Mouse (Mus musculus): ENCODE results near the gene Tmbim4. TPM values are rescaled to one million over a fixed set of nuclear protein-coding genes. Genes with fewer than 3 reads are reported as not detected.

Tmbim4 gene
- polyA plus RNA-seq, 1 experiment from 2014 or later: 118 TPM

DNA sequence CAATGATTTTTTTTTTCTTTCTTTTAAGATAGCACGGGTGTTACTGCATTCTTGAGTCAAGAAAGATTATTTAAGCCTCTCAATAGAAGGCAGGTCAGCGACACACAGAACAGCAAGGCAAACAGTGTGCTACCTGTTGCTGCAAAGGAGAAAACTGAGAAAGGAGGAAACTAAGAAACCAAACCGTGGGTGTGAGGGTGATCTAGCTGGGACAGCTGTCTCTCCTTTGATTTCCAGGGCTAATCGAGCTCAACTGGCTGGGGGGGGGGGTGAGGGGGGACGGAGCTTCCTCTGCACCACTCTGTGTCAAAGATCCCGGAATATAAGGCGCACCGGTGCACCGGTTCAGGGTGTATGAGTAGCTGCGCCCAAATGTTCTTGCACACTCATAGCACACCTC, 32.3 kb upstream of the Tmbim4 start:
- 63% methylated on average over 10 of the region's 10 CpGs for WGBS
- Histone ChIP-seq H3K4me2 (ENCODE audit: low read length) (no peak overlapping the region), H3K36me3 (ENCODE audit: control insufficient read depth, insufficient read depth, low read length) (no peaks in the 10 kb centered on the region), H3K27ac (ENCODE audit: low read depth, low read length) (no peak overlapping the region), H3K4me1 (ENCODE audit: control insufficient read depth, insufficient read depth, low read depth, low read length) (no peaks in the 10 kb centered on the region), H3K4me3 (ENCODE audit: low read length) (no peak overlapping the region), H3K9me3 (ENCODE audit: control insufficient read depth, low read length) (no peaks in the 10 kb centered on the region), H3K9ac (ENCODE audit: low read depth, low read length) (no peak overlapping the region), H3K27me3 (replicated peaks; ENCODE audit: control insufficient read depth, insufficient read depth, low read length) (no peaks in the 10 kb centered on the region)
- no peak for ATAC-seq

GRCm38 (mm10) chr10:120169841-120170240, 31.5 kb upstream of the Tmbim4 start:
- H3K4me2 ChIP-seq (ENCODE audit: low read length): no peak overlapping the region
- no peak for ATAC-seq
- no peak overlapping the region for H3K9ac ChIP-seq (ENCODE audit: low read depth, low read length)
- no peaks in the 10 kb centered on the region for H3K27me3 ChIP-seq (replicated peaks; ENCODE audit: control insufficient read depth, insufficient read depth, low read length)
- H3K9me3 ChIP-seq (ENCODE audit: control insufficient read depth, low read length): no peaks in the 10 kb centered on the region
- no peaks in the 10 kb centered on the region for H3K36me3 ChIP-seq (ENCODE audit: control insufficient read depth, insufficient read depth, low read length)
- H3K4me3 ChIP-seq (ENCODE audit: low read length): no peak overlapping the region
- H3K4me1 ChIP-seq (ENCODE audit: control insufficient read depth, insufficient read depth, low read depth, low read length): no peaks in the 10 kb centered on the region
- WGBS: 70% methylated on average over 5 of the region's 5 CpGs
- H3K27ac ChIP-seq (ENCODE audit: low read depth, low read length): no peak overlapping the region

- no peaks in the 10 kb centered on the region for H3K9me3 ChIP-seq (ENCODE audit: control insufficient read depth, low read length)
- no peak overlapping the region for H3K4me2 ChIP-seq (ENCODE audit: low read length)
- WGBS: 69% methylated on average over 4 of the region's 4 CpGs
These were observed 31.1 kb upstream of the Tmbim4 start for GRCm38 (mm10) chr10:120170277-120170676.

GRCm38 (mm10) chr10:120171340-120171739, 30.1 kb upstream of the Tmbim4 start:
- WGBS: 34% methylated on average over 5 of the region's 5 CpGs
- H3K4me1 ChIP-seq (ENCODE audit: control insufficient read depth, insufficient read depth, low read depth, low read length): no peaks in the 10 kb centered on the region
- H3K4me2 ChIP-seq (ENCODE audit: low read length): no peak overlapping the region
- H3K27ac ChIP-seq (ENCODE audit: low read depth, low read length): no peak overlapping the region
- H3K36me3 ChIP-seq (ENCODE audit: control insufficient read depth, insufficient read depth, low read length): no peaks in the 10 kb centered on the region
- no peak for ATAC-seq
- no peak overlapping the region; the same call in 1 of the 2 replicates for H3K9ac ChIP-seq (ENCODE audit: low read depth, low read length)
- H3K4me3 ChIP-seq (ENCODE audit: low read length): no peak overlapping the region
- no peaks in the 10 kb centered on the region for H3K27me3 ChIP-seq (replicated peaks; ENCODE audit: control insufficient read depth, insufficient read depth, low read length)
- H3K9me3 ChIP-seq (ENCODE audit: control insufficient read depth, low read length): no peaks in the 10 kb centered on the region

More at GRCm38 (mm10) chr10:120170277-120170676, 31.1 kb upstream of the Tmbim4 start:
- Histone ChIP-seq H3K27me3 (replicated peaks; ENCODE audit: control insufficient read depth, insufficient read depth, low read length) (no peaks in the 10 kb centered on the region), H3K27ac (ENCODE audit: low read depth, low read length) (no peak overlapping the region), H3K9ac (ENCODE audit: low read depth, low read length) (no peak overlapping the region), H3K36me3 (ENCODE audit: control insufficient read depth, insufficient read depth, low read length) (no peaks in the 10 kb centered on the region), H3K4me1 (ENCODE audit: control insufficient read depth, insufficient read depth, low read depth, low read length) (no peaks in the 10 kb centered on the region), H3K4me3 (ENCODE audit: low read length) (no peak overlapping the region)
- no peak for ATAC-seq

DNA sequence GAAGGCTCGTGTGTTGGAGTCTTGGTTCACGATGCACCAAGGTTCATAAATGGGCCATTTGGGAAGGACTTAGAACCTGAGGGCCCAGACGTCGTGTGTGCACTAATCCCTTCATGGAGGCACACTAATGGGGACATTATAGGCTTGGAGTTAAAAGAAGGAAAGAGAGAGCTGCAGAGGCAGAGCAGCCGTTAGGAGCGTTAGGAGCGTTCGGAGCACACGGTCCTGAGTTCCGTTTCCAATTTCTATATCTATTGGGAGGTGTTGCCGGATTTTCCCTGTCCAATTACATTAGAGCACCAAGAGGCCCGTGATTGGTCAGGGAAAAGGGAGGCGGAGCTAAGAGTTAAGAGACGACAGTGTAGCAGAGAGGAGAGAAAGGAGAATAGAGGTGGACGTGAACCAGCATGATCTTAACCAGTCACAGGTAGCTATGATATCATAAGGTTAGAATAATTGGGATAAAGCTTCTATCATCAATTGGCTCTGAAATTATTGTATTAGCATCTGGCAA, 27.1 kb upstream of the Tmbim4 start:
- no peaks in the 10 kb centered on the region for H3K4me1 ChIP-seq (ENCODE audit: control insufficient read depth, insufficient read depth, low read depth, low read length)
- WGBS: 91% methylated on average over 15 of the region's 15 CpGs
- ATAC-seq: no peak
- no peaks in the 10 kb centered on the region for H3K36me3 ChIP-seq (ENCODE audit: control insufficient read depth, insufficient read depth, low read length)
- no peak overlapping the region for H3K4me2 ChIP-seq (ENCODE audit: low read length)
- no peak overlapping the region for H3K9ac ChIP-seq (ENCODE audit: low read depth, low read length)
- no peak overlapping the region for H3K27ac ChIP-seq (ENCODE audit: low read depth, low read length)
- H3K4me3 ChIP-seq (ENCODE audit: low read length): no peak overlapping the region
- H3K9me3 ChIP-seq (ENCODE audit: control insufficient read depth, low read length): no peaks in the 10 kb centered on the region
- H3K27me3 ChIP-seq (replicated peaks; ENCODE audit: control insufficient read depth, insufficient read depth, low read length): no peaks in the 10 kb centered on the region

GRCm38 (mm10) chr10:120182887-120183286, 18.5 kb upstream of the Tmbim4 start:
- no peak for ATAC-seq
- no peaks in the 10 kb centered on the region for H3K9me3 ChIP-seq (ENCODE audit: control insufficient read depth, low read length)
- 93% methylated on average over 1 of the region's 1 CpGs for WGBS

DNA sequence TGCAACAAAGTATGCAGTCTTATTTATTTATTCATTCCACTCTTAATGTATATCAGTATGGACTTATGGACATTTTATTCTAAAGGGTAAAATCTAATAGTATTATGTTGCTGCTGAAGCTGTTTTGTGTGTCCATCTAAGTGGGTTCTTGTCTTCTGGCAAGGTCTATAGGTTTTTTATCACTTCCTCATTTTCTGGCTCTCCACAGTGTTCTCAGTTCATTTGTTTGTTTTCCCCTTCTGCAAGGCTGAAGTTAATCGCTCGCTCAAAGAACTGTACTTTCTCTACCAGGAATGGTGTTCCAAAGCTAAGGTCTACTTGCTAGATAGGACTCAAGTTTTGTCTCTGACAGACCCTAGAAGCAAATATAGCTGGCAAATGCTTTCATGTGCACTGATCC, 18.0 kb upstream of the Tmbim4 start:
- H3K9ac ChIP-seq (ENCODE audit: low read depth, low read length): no peak overlapping the region
- H3K9me3 ChIP-seq (ENCODE audit: control insufficient read depth, low read length): no peaks in the 10 kb centered on the region
- no peak overlapping the region for H3K4me2 ChIP-seq (ENCODE audit: low read length)
- no peaks in the 10 kb centered on the region for H3K36me3 ChIP-seq (ENCODE audit: control insufficient read depth, insufficient read depth, low read length)
- ATAC-seq: no peak
- no peaks in the 10 kb centered on the region for H3K4me1 ChIP-seq (ENCODE audit: control insufficient read depth, insufficient read depth, low read depth, low read length)
- no peak overlapping the region for H3K4me3 ChIP-seq (ENCODE audit: low read length)
- H3K27me3 ChIP-seq (replicated peaks; ENCODE audit: control insufficient read depth, insufficient read depth, low read length): no peaks in the 10 kb centered on the region
- WGBS: 87% methylated on average over 2 of the region's 2 CpGs
- no peak overlapping the region for H3K27ac ChIP-seq (ENCODE audit: low read depth, low read length)

More at GRCm38 (mm10) chr10:120182887-120183286, 18.5 kb upstream of the Tmbim4 start:
- Histone ChIP-seq H3K9ac (ENCODE audit: low read depth, low read length) (no peak overlapping the region), H3K36me3 (ENCODE audit: control insufficient read depth, insufficient read depth, low read length) (no peaks in the 10 kb centered on the region), H3K4me2 (ENCODE audit: low read length) (no peak overlapping the region), H3K27ac (ENCODE audit: low read depth, low read length) (no peak overlapping the region), H3K4me1 (ENCODE audit: control insufficient read depth, insufficient read depth, low read depth, low read length) (no peaks in the 10 kb centered on the region), H3K4me3 (ENCODE audit: low read length) (no peak overlapping the region), H3K27me3 (replicated peaks; ENCODE audit: control insufficient read depth, insufficient read depth, low read length) (no peaks in the 10 kb centered on the region)

GRCm38 (mm10) chr10:120188513-120188912, 12.9 kb upstream of the Tmbim4 start:
- no peak overlapping the region for H3K9ac ChIP-seq (ENCODE audit: low read depth, low read length)
- no peaks in the 10 kb centered on the region for H3K27me3 ChIP-seq (replicated peaks; ENCODE audit: control insufficient read depth, insufficient read depth, low read length)
- no peak for ATAC-seq
- no peaks in the 10 kb centered on the region for H3K36me3 ChIP-seq (ENCODE audit: control insufficient read depth, insufficient read depth, low read length)
- 70% methylated on average over 2 of the region's 2 CpGs for WGBS
- no peaks in the 10 kb centered on the region for H3K4me1 ChIP-seq (ENCODE audit: control insufficient read depth, insufficient read depth, low read depth, low read length)
- H3K27ac ChIP-seq (ENCODE audit: low read depth, low read length): no peak overlapping the region
- no peak overlapping the region for H3K4me3 ChIP-seq (ENCODE audit: low read length)
- no peak overlapping the region for H3K4me2 ChIP-seq (ENCODE audit: low read length)
- no peaks in the 10 kb centered on the region for H3K9me3 ChIP-seq (ENCODE audit: control insufficient read depth, low read length)

- Histone ChIP-seq H3K4me1 (ENCODE audit: control insufficient read depth, insufficient read depth, low read depth, low read length) (no peaks in the 10 kb centered on the region), H3K36me3 (ENCODE audit: control insufficient read depth, insufficient read depth, low read length) (no peaks in the 10 kb centered on the region), H3K4me3 (ENCODE audit: low read length) (no peak overlapping the region), H3K9ac (ENCODE audit: low read depth, low read length) (no peak overlapping the region), H3K27me3 (replicated peaks; ENCODE audit: control insufficient read depth, insufficient read depth, low read length) (no peaks in the 10 kb centered on the region), H3K9me3 (ENCODE audit: control insufficient read depth, low read length) (no peaks in the 10 kb centered on the region), H3K4me2 (ENCODE audit: low read length) (no peak overlapping the region), H3K27ac (ENCODE audit: low read depth, low read length) (no peak overlapping the region)
- WGBS: 73% methylated on average over 11 of the region's 11 CpGs
- ATAC-seq: no peak
These were observed 12.1 kb upstream of the Tmbim4 start for GRCm38 (mm10) chr10:120189276-120189675.

DNA sequence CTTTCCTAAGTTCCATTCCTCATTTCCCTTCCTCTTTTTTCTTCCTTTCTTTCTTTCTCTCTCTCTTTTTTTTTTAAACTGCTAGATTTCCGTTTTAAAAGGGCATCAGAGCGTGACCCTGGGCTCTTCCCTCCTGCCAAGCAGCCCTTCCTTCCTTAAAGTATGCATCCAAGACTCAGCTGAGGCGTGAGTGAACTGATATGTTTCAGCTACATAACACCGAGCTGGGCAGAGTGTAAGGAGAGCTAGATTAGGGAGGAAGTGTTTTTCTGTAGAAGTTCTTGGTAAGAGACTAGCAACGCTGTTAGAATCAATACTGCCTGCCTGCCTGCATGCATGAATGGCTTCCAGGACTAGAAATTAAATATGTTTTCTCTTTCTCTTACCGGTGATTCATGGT, 11.6 kb upstream of the Tmbim4 start:
- Histone ChIP-seq H3K9me3 (ENCODE audit: control insufficient read depth, low read length) (no peaks in the 10 kb centered on the region), H3K4me3 (ENCODE audit: low read length) (no peak overlapping the region), H3K4me2 (ENCODE audit: low read length) (no peak overlapping the region), H3K36me3 (ENCODE audit: control insufficient read depth, insufficient read depth, low read length) (no peaks in the 10 kb centered on the region), H3K9ac (ENCODE audit: low read depth, low read length) (no peak overlapping the region), H3K4me1 (ENCODE audit: control insufficient read depth, insufficient read depth, low read depth, low read length) (no peaks in the 10 kb centered on the region), H3K27me3 (replicated peaks; ENCODE audit: control insufficient read depth, insufficient read depth, low read length) (no peaks in the 10 kb centered on the region), H3K27ac (ENCODE audit: low read depth, low read length) (no peak overlapping the region)
- 28% methylated on average over 6 of the region's 6 CpGs for WGBS
- no peak for ATAC-seq
